Mouse (Mus musculus) c-Kit-negative CD71-positive TER-119-positive erythroid progenitor cells, embryonic 14.5 days (primary cell): ENCODE results near the gene Prlr.

ENCODE experiments used
- DNase-seq: peaks from one replicate; pipeline ENCODE4 v3.0.0-alpha.2; 2013; ENCODE audit warnings: low read depth, low spot score

The Prlr gene

GRCm38 (mm10) chr15:10177083-10177482 lies at the start of gene Prlr:
TSS of gene Prlr (plus strand) at chr15:10177238.
- no peak for DNase-seq

- DNase-seq: no peak
Observed at GRCm38 (mm10) chr15:10133781-10134180, 43.3 kb upstream of the Prlr start.

GRCm38 (mm10) chr15:10134889-10135288 lies 42.1 kb upstream of the Prlr start:
- DNase-seq: no peak

GRCm38 (mm10) chr15:10144520-10144919 lies 32.5 kb upstream of the Prlr start:
- DNase-seq: no peak

GRCm38 (mm10) chr15:10148196-10148595 lies 28.8 kb upstream of the Prlr start:
- DNase-seq: no peak

- no peak for DNase-seq
Observed at GRCm38 (mm10) chr15:10160663-10161062, 16.4 kb upstream of the Prlr start.

GRCm38 (mm10) chr15:10175078-10175477 lies 2.0 kb upstream of the Prlr start:
- DNase-seq: no peak

- no peak for DNase-seq
Observed at GRCm38 (mm10) chr15:10175656-10176055, 1.4 kb upstream of the Prlr start.

- no peak for DNase-seq
Observed at GRCm38 (mm10) chr15:10177519-10178130, 587 bp downstream of the Prlr start.

GRCm38 (mm10) chr15:10178131-10178566 lies 1.1 kb downstream of the Prlr start:
- DNase-seq: no peak

- DNase-seq: no peak
Observed at GRCm38 (mm10) chr15:10180694-10181093, 3.7 kb downstream of the Prlr start.

GRCm38 (mm10) chr15:10192101-10192630 lies 15.1 kb downstream of the Prlr start:
- no peak for DNase-seq

- DNase-seq: no peak
Observed at GRCm38 (mm10) chr15:10200991-10201390, 24.0 kb downstream of the Prlr start.

- no peak for DNase-seq
Observed at GRCm38 (mm10) chr15:10202504-10203302, 25.7 kb downstream of the Prlr start.

GRCm38 (mm10) chr15:10210261-10210770 lies 33.3 kb downstream of the Prlr start:
- DNase-seq: no peak

- no peak for DNase-seq
Observed at GRCm38 (mm10) chr15:10211992-10212391, 35.0 kb downstream of the Prlr start.

GRCm38 (mm10) chr15:10213213-10213612 lies 36.2 kb downstream of the Prlr start:
- DNase-seq: no peak

GRCm38 (mm10) chr15:10213710-10214109 lies 36.7 kb downstream of the Prlr start:
- DNase-seq: no peak

GRCm38 (mm10) chr15:10215719-10216118 lies 38.7 kb downstream of the Prlr start:
- DNase-seq: no peak

GRCm38 (mm10) chr15:10216189-10216588 lies 39.2 kb downstream of the Prlr start:
- no peak for DNase-seq

GRCm38 (mm10) chr15:10223614-10224155 lies 46.6 kb downstream of the Prlr start:
- DNase-seq: no peak

GRCm38 (mm10) chr15:10225701-10226100 lies 48.7 kb downstream of the Prlr start:
- no peak for DNase-seq
